Mouse (Mus musculus) lung, adult 2 months (tissue): ENCODE measurements around the gene Gm20388.

Source experiments
- CTCF ChIP-seq: fragments of 200-500 bp; IDR thresholded peaks from 2 replicates; pipeline ENCODE4 v1.5.1; 2011; ENCODE audit warnings: mild to moderate bottlenecking, low read length, control low read depth; ENCODE audit not compliant: insufficient read depth
- POLR2A ChIP-seq: fragments of 200-500 bp; IDR thresholded peaks from 2 replicates; pipeline ENCODE4 v1.6.1; 2011; ENCODE audit warnings: low read depth, mild to moderate bottlenecking, control low read depth, low read length, borderline replicate concordance; ENCODE audit errors: extremely low read depth

DNA sequence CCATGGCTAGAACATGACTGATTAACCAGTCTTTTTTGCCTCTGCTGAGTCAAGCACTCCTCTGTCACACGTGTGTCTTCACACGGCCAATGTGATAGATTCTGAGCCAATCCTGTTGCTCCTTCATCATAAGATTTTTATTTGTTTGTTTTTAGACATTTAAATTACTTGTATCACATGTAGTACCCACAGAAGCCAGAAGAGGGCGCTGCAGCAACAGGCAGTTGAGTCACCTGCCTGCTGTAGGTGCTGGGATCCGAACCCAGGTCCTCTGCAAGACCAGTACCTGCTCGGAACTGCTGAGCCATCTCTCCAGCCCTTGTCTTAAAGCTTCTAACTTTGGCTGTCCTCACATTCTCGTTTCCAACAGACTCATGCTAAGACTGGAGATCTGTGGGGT lies 812.4 kb downstream of the Gm20388 start:
- TF ChIP-seq CTCF, result peak; percentile 25; the same call in 1 of the 2 replicates
- TF ChIP-seq POLR2A, result no peak
